In genomic region chr1:60180784-60181221, GRCm38 (mm10) we compare ENCODE assay signal across 8 mouse cellular contexts. TPM values are rescaled to one million over a fixed set of nuclear protein-coding genes. Genes with fewer than 3 reads are reported as not detected.
DNase-seq lines count a peak whose midpoint lies in the region; ATAC-seq and TF ChIP-seq lines count a peak whose summit lies in the region.

No protein-coding gene starts in this region.

- H3K9ac ChIP-seq in heart, adult 2 months (ENCODE audit: low read depth, low read length) = peak overlapping the region; percentile 96
- H3K9ac ChIP-seq in forebrain, embryonic 12.5 days = peak overlapping the region; percentile 85
- H3K9ac ChIP-seq in midbrain, embryonic 16.5 days (ENCODE audit: low read depth, low read length) = peak overlapping the region; percentile 90

- no peaks in the 10 kb centered on the region for H3K79me2 ChIP-seq in heart, adult 2 months (replicated peaks; ENCODE audit: control insufficient read depth, insufficient read depth, low read length)

- peak overlapping the region; percentile 99 for H3K27ac ChIP-seq in heart, adult 2 months
- H3K27ac ChIP-seq in forebrain, embryonic 12.5 days = peak overlapping the region; percentile 96
- H3K27ac ChIP-seq in midbrain, embryonic 16.5 days (ENCODE audit: low read length) = peak overlapping the region; percentile 94

- TF ChIP-seq CTCF in heart, adult 2 months (IDR thresholded peaks at IDR 0.05) = no peak

- peaks cover 20% of the 10 kb centered on the region for H3K36me3 ChIP-seq in heart, adult 2 months (ENCODE audit: control insufficient read depth, insufficient read depth, low read length)
- H3K36me3 ChIP-seq in forebrain, embryonic 12.5 days (replicated peaks) = no peaks in the 10 kb centered on the region
- H3K36me3 ChIP-seq in midbrain, embryonic 16.5 days (ENCODE audit: control insufficient read depth, insufficient read depth, low read length) = no peaks in the 10 kb centered on the region

- TF ChIP-seq POLR2A in heart, adult 2 months (IDR thresholded peaks at IDR 0.05; ENCODE audit: insufficient read depth, low read depth, low read length) = peak; percentile 26; the same call in 1 of the 2 replicates

- peak overlapping the region; percentile 69 for H3K4me3 ChIP-seq in heart, adult 2 months
- peak overlapping the region; percentile 80 for H3K4me3 ChIP-seq in forebrain, embryonic 12.5 days (replicated peaks)
- H3K4me3 ChIP-seq in midbrain, embryonic 16.5 days (ENCODE audit: low read depth, low read length) = peak overlapping the region; percentile 98

- no peaks in the 10 kb centered on the region for H3K27me3 ChIP-seq in heart, adult 2 months (ENCODE audit: control insufficient read depth, insufficient read depth, low read length)
- no peaks in the 10 kb centered on the region for H3K27me3 ChIP-seq in forebrain, embryonic 12.5 days
- no peaks in the 10 kb centered on the region for H3K27me3 ChIP-seq in midbrain, embryonic 16.5 days (ENCODE audit: control insufficient read depth, insufficient read depth, low read depth, low read length)

- peak overlapping the region; percentile 58 for H3K4me2 ChIP-seq in forebrain, embryonic 12.5 days
- peak overlapping the region; percentile 74 for H3K4me2 ChIP-seq in midbrain, embryonic 16.5 days (ENCODE audit: low read length)

- intact Hi-C loops in heart, adult 2 months (cut with DNase I) = loop anchor here (5.0 kb wide), 1 partner anchor 84 kb away; the partner anchor contains the start of genes Carf and Wdr12

- DNase-seq in heart, adult 2 months = no peak
- DNase-seq in heart, adult 18-20 months = no peak
- peak; percentile 23 to 39 for DNase-seq in urinary bladder, adult 18-20 months (ENCODE audit: low spot score in 2 of 2)
- no peak for DNase-seq in urinary bladder, adult 2 months (ENCODE audit: low spot score)
- peak; percentile 23 for DNase-seq in layer of hippocampus, adult 9-11 months
- no peak for DNase-seq in right cerebral cortex, postnatal 10 days (ENCODE audit: low spot score in 2 of 2)

- no peak; the same call in 1 of the 2 replicates for ATAC-seq in forebrain, embryonic 12.5 days (ENCODE audit: low FRiP score)
- ATAC-seq in midbrain, embryonic 16.5 days = no peak

- H3K9me3 ChIP-seq in forebrain, embryonic 12.5 days = no peaks in the 10 kb centered on the region
- no peaks in the 10 kb centered on the region for H3K9me3 ChIP-seq in midbrain, embryonic 16.5 days (replicated peaks; ENCODE audit: control insufficient read depth, low read length, poor library complexity, severe bottlenecking)

- WGBS in heart, adult 2 months = under 1% methylated on average over 29 of the region's 30 CpGs
- 0% methylated on average over 27 of the region's 30 CpGs for WGBS in forebrain, embryonic 12.5 days
- under 1% methylated on average over 21 of the region's 30 CpGs for WGBS in midbrain, embryonic 16.5 days

- H3K4me1 ChIP-seq in heart, adult 2 months (ENCODE audit: control insufficient read depth, insufficient read depth, low read length) = peaks cover 5% of the 10 kb centered on the region
- peaks cover 14% of the 10 kb centered on the region for H3K4me1 ChIP-seq in forebrain, embryonic 12.5 days
- H3K4me1 ChIP-seq in midbrain, embryonic 16.5 days (ENCODE audit: control insufficient read depth, insufficient read depth, low read length) = peaks cover 18% of the 10 kb centered on the region

- TF ChIP-seq EP300 in heart, adult 2 months (IDR thresholded peaks at IDR 0.05; ENCODE audit: insufficient read depth, low read depth, low read length) = peak; percentile 18; the same call in 1 of the 2 replicates

RNA-seq across cellular contexts. Expression of gene Nbeal1, which starts 0.4 kb away (rescaled TPM):
- 10 to 100 TPM; 42.8 to 49.1 TPM for total RNA-seq in heart, adult 2 months (2021)
- 3.8 and 11.1 TPM in 2 replicates for polyA plus RNA-seq in heart, adult 2 months (2012; rRNA removed)
- 10 to 100 TPM; 48.4 to 49.9 TPM for total RNA-seq in heart, adult 18-20 months (2021)
- 12.7 and 14.4 TPM in 2 replicates for polyA plus RNA-seq in urinary bladder, adult 2 months (2012; rRNA removed)
- polyA plus RNA-seq in forebrain, embryonic 12.5 days (2016; fragmentation: Nextera tagmentation; extraction: Ambion mirVana) = 10.2 and 12.3 TPM in 2 replicates
- 7.8 and 9.8 TPM in 2 replicates for polyA plus RNA-seq in midbrain, embryonic 16.5 days (2015; fragmentation: Nextera tagmentation; extraction: Ambion mirVana)

Comparison
In these comparisons a context has a peak if more than half of its experiments do, and no peak if none do; other contexts are left out.
1. DNase-seq: peak in urinary bladder, adult 18-20 months (2 of 2) and layer of hippocampus, adult 9-11 months (single experiment); none in heart, adult 2 months (0 of 2), heart, adult 18-20 months (0 of 2), urinary bladder, adult 2 months (single experiment) and right cerebral cortex, postnatal 10 days (0 of 2).
2. Peak in every context shown above with its lines, with median percentiles within 50 percentile points of each other: H3K27ac ChIP-seq, H3K4me3 ChIP-seq and H3K9ac ChIP-seq.